Mouse (Mus musculus): ENCODE results near the gene Cfap69.

GRCm38 (mm10) chr5:5683292-5683691 lies 19.3 kb upstream of the Cfap69 start:
- TF ChIP-seq GATA1 (IDR thresholded peaks at IDR 0.05; ENCODE audit: borderline replicate concordance, low read length) (no peak), FLI1 (IDR thresholded peaks at IDR 0.05; ENCODE audit: low read length) (no peak)
